Mouse (Mus musculus) liver (tissue): ENCODE data around the gene Fbxo41.
A peak's percentile ranks its signal among the peaks of the same experiment; 100 is the strongest.

Source experiments
- DNase-seq: peaks from one replicate; pipeline ENCODE4 v3.0.0-alpha.2; 2020; ENCODE audit warnings: mixed read lengths

Gene Fbxo41

GRCm38 (mm10) chr6:85444266-85444965 is 58.4 kb downstream of the Fbxo41 start:
- no peak for DNase-seq

GRCm38 (mm10) chr6:85443488-85444233 is 59.1 kb downstream of the Fbxo41 start:
- DNase-seq: no peak

- DNase-seq: no peak
These were observed 61.7 kb downstream of the Fbxo41 start for GRCm38 (mm10) chr6:85441142-85441541.

GRCm38 (mm10) chr6:85436631-85437030 is 66.2 kb downstream of the Fbxo41 start:
- no peak for DNase-seq

- DNase-seq: no peak
These were observed 66.6 kb downstream of the Fbxo41 start for GRCm38 (mm10) chr6:85436204-85436603.

- no peak for DNase-seq
These were observed 68.9 kb downstream of the Fbxo41 start for GRCm38 (mm10) chr6:85433865-85434264.

- DNase-seq: peak; percentile 90
These were observed 70.9 kb downstream of the Fbxo41 start, which contains the start of gene Smyd5 for GRCm38 (mm10) chr6:85431842-85432431. TSS of gene Smyd5 (plus strand) at chr6:85431989.

GRCm38 (mm10) chr6:85431274-85431841 is 71.4 kb downstream of the Fbxo41 start:
- no peak for DNase-seq

GRCm38 (mm10) chr6:85423836-85424379 is 78.9 kb downstream of the Fbxo41 start, which contains the start of gene Noto:
TSS of gene Noto (plus strand) at chr6:85423886.
- DNase-seq: no peak
